Mouse (Mus musculus) bone marrow macrophage, adult 2 months (primary cell): Measurements from ENCODE around the gene Shd.

Experiments used
- CTCF ChIP-seq: IDR thresholded peaks from 2 replicates; pipeline ENCODE4 v1.5.1; 2012; ENCODE audit warnings: low read depth, mild to moderate bottlenecking, low read length, moderate library complexity
- POLR2A ChIP-seq: IDR thresholded peaks from 2 replicates; pipeline ENCODE4 v1.6.1; 2012; ENCODE audit warnings: mild to moderate bottlenecking, low read depth, low read length, borderline replicate concordance

DNA sequence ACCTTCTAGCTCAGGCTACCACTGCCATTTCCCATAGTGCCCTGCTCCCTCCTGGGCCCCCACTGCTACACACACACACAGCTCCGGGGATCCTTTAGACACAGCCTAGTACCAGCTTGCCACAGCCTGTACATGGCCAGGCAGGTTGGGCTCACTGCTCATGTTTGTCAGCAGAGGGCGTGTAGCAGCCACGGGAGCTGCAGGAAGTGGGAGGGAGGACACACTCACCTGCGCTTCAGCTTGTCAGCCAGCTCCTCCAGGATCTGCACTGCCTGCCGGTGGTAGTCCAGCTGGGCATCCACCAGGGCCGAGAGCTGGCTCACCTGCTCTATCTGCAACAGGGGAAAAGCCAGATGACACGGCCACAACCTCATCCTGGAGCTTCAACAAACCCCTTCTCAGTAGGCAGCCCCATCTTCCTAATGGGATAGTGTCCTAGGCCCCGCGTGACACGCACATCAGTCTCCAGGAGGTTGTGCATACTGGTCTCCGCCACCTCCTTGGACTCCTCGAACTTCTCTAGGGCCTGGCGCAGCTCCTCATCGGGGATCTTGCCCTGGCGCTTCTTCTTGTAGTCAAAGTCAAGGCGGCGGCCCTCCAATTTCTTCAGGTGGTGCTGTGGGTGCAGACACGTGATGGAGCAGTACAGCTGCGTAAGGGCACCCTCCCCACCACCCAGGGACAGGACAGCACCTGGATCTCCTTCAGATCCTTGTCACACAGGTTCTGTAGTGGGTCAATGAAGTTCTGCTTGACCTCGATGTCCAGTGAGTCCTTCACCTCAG lies 48.3 kb downstream of the Shd start:
- TF ChIP-seq CTCF = no peak
- TF ChIP-seq POLR2A = no peak
